Mouse (Mus musculus): Measurements from ENCODE around the gene Pnldc1. TPM values are rescaled to one million over a fixed set of nuclear protein-coding genes. Genes with fewer than 3 reads are reported as not detected.

Gene Pnldc1
- polyA plus RNA-seq, 1 experiment from 2014 or later, result 1.9 TPM

DNA sequence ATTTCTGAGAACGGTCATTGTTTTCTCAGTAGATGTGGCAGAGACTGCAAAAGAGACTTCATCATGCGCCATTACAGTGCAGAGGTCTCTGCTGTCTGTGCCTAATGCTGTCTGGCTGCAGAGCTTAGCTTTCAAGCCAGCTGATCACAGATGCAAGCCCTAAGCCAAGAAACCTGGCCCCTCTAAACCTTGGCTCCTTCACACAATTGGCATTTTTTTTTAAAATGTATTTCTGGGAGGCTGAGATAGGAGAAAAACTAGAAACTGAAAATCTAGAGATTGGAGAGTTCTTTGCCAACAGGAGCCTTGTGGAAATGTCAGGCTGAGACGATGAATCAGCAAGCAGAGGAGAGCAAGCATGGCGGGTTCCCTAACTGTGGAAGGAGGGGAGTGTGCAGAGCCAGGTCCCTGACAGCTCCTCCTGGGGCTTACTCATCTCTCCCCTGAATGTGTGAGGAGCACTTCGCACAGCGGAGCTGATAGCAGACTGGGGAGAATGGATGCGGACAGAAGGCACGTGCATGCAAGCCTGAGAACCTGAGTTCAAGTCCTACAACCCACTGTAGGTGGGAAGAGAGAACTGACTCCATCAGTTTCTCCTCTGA is 60.1 kb downstream of the Pnldc1 start:
- Histone ChIP-seq H3K4me1 (replicated peaks) (no peaks in the 10 kb centered on the region), H3K27me3 (no peaks in the 10 kb centered on the region), H3K4me2 (no peak overlapping the region), H3K27ac (replicated peaks) (no peak overlapping the region), H3K36me3 (no peaks in the 10 kb centered on the region), H3K9me3 (no peaks in the 10 kb centered on the region), H3K4me3 (no peak overlapping the region), H3K9ac (no peak overlapping the region)
- ATAC-seq (ENCODE audit: low read depth), result no peak
- 87% methylated on average over 8 of the region's 8 CpGs for WGBS

DNA sequence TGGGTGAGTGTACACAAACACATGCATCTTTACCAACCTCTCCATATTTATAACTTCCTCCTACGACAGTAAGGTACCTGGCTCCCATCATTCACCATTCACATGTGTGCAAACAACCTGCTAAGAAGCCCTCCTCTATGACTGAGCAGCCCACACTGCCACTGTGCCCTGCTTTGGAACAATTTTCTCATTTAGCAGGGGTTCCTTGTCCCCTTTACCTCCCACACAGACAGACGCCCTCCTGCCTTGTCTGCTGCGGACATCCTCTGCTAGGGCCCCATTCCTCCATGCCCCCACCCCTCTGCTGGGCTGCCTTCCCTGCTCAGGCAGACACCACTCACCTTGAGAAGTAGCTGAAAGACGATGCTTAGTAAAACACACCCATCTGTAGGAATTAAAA is 62.3 kb downstream of the Pnldc1 start:
- no peaks in the 10 kb centered on the region for H3K9me3 ChIP-seq
- no peaks in the 10 kb centered on the region for H3K4me1 ChIP-seq (replicated peaks)
- no peak overlapping the region for H3K4me3 ChIP-seq
- no peak overlapping the region for H3K27ac ChIP-seq (replicated peaks)
- no peaks in the 10 kb centered on the region for H3K27me3 ChIP-seq
- ATAC-seq (ENCODE audit: low read depth), result no peak
- H3K36me3 ChIP-seq, result no peaks in the 10 kb centered on the region
- H3K9ac ChIP-seq, result no peak overlapping the region
- H3K4me2 ChIP-seq, result no peak overlapping the region
- WGBS, result 74% methylated on average over 4 of the region's 4 CpGs

DNA sequence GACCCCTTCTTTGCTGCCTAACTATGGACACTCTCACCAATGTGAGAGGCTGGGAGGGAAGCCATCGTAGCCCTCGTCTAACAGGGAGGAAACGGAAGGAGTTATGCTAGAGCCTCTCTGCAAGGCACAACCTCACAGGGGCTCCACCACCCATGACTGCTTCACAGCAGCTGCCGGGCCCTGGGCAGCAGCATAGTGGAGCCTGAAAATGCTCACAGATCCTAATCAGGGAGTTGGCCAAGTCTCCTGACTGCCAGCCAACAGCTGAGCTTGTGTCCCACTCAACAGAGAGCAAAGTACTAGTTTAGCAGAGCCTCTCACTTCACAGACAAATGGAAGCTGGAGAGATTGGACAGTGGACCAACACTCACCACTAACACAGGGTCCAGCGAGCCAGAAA is 63.6 kb downstream of the Pnldc1 start:
- Histone ChIP-seq H3K36me3 (no peaks in the 10 kb centered on the region), H3K4me1 (replicated peaks) (no peaks in the 10 kb centered on the region), H3K4me2 (no peak overlapping the region), H3K27me3 (no peaks in the 10 kb centered on the region), H3K9me3 (no peaks in the 10 kb centered on the region), H3K4me3 (no peak overlapping the region), H3K27ac (replicated peaks) (no peak overlapping the region), H3K9ac (no peak overlapping the region)
- 85% methylated on average over 5 of the region's 5 CpGs for WGBS
- ATAC-seq (ENCODE audit: low read depth), result no peak

DNA sequence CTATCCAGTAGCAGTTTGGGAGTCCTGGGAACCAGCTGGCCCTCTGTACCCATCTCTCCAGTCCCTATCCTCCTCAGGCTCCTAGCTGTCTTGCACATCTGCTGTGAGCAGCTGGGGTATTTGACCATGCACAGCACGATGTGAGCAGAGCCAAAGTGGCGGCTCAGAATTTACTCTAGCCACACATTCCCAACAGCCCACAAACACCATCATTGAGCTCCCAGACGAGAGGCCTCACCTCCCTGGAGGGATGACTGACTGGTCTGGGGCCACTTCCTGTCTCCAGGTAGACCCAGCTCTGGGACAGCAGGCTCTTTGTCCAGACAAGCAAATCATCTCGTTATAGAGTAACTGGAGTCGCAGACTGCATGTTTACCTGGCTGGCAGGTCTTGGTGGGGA is 64.2 kb downstream of the Pnldc1 start:
- Histone ChIP-seq H3K27ac (replicated peaks) (no peak overlapping the region), H3K36me3 (no peaks in the 10 kb centered on the region), H3K4me1 (replicated peaks) (no peaks in the 10 kb centered on the region), H3K9me3 (no peaks in the 10 kb centered on the region), H3K4me3 (no peak overlapping the region), H3K4me2 (no peak overlapping the region), H3K27me3 (no peaks in the 10 kb centered on the region), H3K9ac (no peak overlapping the region)
- 57% methylated on average over 5 of the region's 5 CpGs for WGBS
- no peak for ATAC-seq (ENCODE audit: low read depth)

DNA sequence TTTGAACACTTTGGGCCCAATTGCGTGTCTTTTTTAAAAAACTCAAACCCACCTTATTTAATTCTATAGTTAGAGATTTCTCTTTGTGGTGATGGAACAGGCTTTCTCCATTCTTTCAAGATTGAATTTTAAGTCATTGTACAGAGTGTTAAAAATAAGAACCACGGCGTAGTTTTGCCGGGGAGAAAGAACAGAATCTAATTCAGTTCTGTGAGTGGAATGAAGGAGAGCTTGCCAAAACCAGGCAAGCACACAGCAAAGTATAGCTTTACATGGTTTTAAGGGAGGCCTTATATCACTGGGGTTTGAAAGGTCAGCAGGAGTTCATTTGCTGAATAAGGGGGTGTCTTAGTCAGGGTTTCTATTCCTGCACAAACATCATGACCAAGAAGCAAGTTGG is 65.5 kb downstream of the Pnldc1 start:
- H3K27me3 ChIP-seq, result no peaks in the 10 kb centered on the region
- ATAC-seq (ENCODE audit: low read depth), result no peak
- WGBS, result 88% methylated on average over 4 of the region's 4 CpGs

DNA sequence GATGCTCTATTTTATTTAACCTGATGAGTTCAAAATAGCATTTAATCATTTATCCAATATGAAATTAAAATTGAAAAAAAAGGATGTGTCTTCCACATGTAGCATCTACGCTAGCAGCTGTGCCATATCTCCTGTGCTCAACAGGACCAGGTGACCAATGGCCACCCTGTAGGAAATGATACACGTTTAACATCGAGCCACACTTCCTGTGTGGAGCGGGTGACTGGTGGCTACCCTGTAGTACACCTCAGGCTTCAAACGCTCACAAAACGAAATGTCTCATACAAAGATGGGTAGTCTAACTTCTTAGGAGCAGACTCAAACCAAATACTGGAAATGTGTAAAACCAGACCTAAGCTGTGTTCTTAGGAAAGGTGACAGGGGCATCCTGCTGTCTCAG is 66.2 kb downstream of the Pnldc1 start:
- H3K4me2 ChIP-seq, result no peak overlapping the region
- H3K27me3 ChIP-seq, result no peaks in the 10 kb centered on the region
- no peak overlapping the region for H3K27ac ChIP-seq (replicated peaks)
- no peaks in the 10 kb centered on the region for H3K36me3 ChIP-seq
- H3K4me3 ChIP-seq, result no peak overlapping the region
- H3K4me1 ChIP-seq (replicated peaks), result 0 out of 2 replicates have a peak, but pooled peaks cover 6% of the 10 kb centered on the region
- no peaks in the 10 kb centered on the region for H3K9me3 ChIP-seq
- ATAC-seq (ENCODE audit: low read depth), result no peak
- no peak overlapping the region for H3K9ac ChIP-seq
- WGBS, result 81% methylated on average over 6 of the region's 6 CpGs

More for the DNA sequence above, 65.5 kb downstream of the Pnldc1 start:
- H3K36me3 ChIP-seq, result no peaks in the 10 kb centered on the region
- H3K9me3 ChIP-seq, result no peaks in the 10 kb centered on the region
- H3K9ac ChIP-seq, result no peak overlapping the region
- no peak overlapping the region for H3K4me3 ChIP-seq
- H3K4me1 ChIP-seq (replicated peaks), result 0 out of 2 replicates have a peak, but pooled peaks cover 4% of the 10 kb centered on the region
- no peak overlapping the region for H3K27ac ChIP-seq (replicated peaks)
- H3K4me2 ChIP-seq, result no peak overlapping the region

DNA sequence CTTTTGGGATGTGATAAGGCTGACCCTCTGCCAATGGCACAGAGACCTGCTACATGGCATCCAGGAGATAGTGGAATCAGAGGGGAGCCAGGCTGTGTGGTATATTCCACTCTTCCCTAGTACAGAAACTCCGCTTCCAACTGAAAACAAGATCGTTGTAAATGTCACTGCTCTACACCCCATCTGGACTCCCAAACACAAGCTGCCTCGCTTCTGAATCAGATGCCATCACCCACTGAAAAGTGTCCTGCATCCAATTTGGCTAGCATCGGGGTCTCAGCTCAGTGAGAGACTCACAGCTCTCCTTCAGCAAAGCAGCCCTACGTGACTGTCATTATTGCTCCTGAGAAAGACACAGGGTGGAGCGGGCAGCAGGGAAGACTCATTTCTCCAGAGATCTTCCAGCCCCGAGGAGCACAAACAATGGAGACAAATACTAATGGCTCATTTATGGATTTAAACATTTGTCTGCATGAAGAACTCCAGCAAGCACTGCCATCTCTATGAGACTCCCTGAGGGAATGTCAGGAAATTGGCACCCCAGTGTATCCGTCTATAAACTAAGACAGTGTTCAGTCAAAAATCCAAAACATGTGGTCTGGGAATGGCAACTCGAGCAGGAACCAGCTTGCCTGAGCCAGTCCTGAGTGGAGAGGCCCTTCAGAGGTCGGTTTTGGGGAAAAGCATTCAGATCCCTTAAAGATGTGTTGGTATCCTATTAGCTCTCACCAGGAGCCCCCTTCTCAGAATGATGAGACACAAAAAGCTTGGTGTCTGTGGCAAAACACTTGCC is 70.4 kb downstream of the Pnldc1 start:
- 67% methylated on average over 10 of the region's 10 CpGs for WGBS
- no peak for ATAC-seq (ENCODE audit: low read depth)
- no peak overlapping the region for H3K4me3 ChIP-seq

More for the DNA sequence above, 70.4 kb downstream of the Pnldc1 start:
- H3K27ac ChIP-seq (replicated peaks), result no peak overlapping the region; the same call in 1 of the 2 replicates
- no peak overlapping the region for H3K4me2 ChIP-seq
- H3K36me3 ChIP-seq, result no peaks in the 10 kb centered on the region
- 0 out of 2 replicates have a peak, but pooled peaks cover 6% of the 10 kb centered on the region for H3K4me1 ChIP-seq (replicated peaks)
- no peaks in the 10 kb centered on the region for H3K9me3 ChIP-seq
- no peaks in the 10 kb centered on the region for H3K27me3 ChIP-seq
- no peak overlapping the region for H3K9ac ChIP-seq

Small RNA genes within 50 kb of the gene (microRNA-seq; reads per million reads assigned to microRNA genes)
- not detected for gene Gm24085

Other genes with a start within 250 kb of the Pnldc1 start
- gene Slc22a1, start 234.4 kb downstream of the Pnldc1 start, polyA plus RNA-seq (2015; fragmentation: Nextera tagmentation; extraction: Ambion mirVana), result not detected in 2 replicates
- 11.5 and 13.4 TPM in 2 replicates for gene Igf2r, start 140.6 kb downstream of the Pnldc1 start, polyA plus RNA-seq (2015; fragmentation: Nextera tagmentation; extraction: Ambion mirVana)
- 0.14 TPM in 1 of 2 replicates, not detected in the other for gene Mas1, start 42.1 kb downstream of the Pnldc1 start, polyA plus RNA-seq (2015; fragmentation: Nextera tagmentation; extraction: Ambion mirVana)
- gene Mrgprh, start 34.2 kb downstream of the Pnldc1 start, polyA plus RNA-seq (2015; fragmentation: Nextera tagmentation; extraction: Ambion mirVana), result not detected in 2 replicates
- 410 and 432 TPM in 2 replicates for gene Tcp1, start 5.5 kb upstream of the Pnldc1 start, polyA plus RNA-seq (2015; fragmentation: Nextera tagmentation; extraction: Ambion mirVana)
- 134 and 144 TPM in 2 replicates for gene Mrpl18, start 6.1 kb upstream of the Pnldc1 start, polyA plus RNA-seq (2015; fragmentation: Nextera tagmentation; extraction: Ambion mirVana)
- gene Acat3, start 30.4 kb upstream of the Pnldc1 start, polyA plus RNA-seq (2015; fragmentation: Nextera tagmentation; extraction: Ambion mirVana), result 0.39 and 1.1 TPM in 2 replicates
- 306 and 330 TPM in 2 replicates for gene Acat2, start 50.5 kb upstream of the Pnldc1 start, polyA plus RNA-seq (2015; fragmentation: Nextera tagmentation; extraction: Ambion mirVana)
- 136 and 148 TPM in 2 replicates for gene Wtap, start 83.9 kb upstream of the Pnldc1 start, polyA plus RNA-seq (2015; fragmentation: Nextera tagmentation; extraction: Ambion mirVana)
- gene Sod2, start 96.6 kb upstream of the Pnldc1 start, polyA plus RNA-seq (2015; fragmentation: Nextera tagmentation; extraction: Ambion mirVana), result 116 and 132 TPM in 2 replicates
- gene Gpr31b, start 142.1 kb upstream of the Pnldc1 start, polyA plus RNA-seq (2015; fragmentation: Nextera tagmentation; extraction: Ambion mirVana), result not detected in 2 replicates
- gene Tcp10b, start 150.9 kb upstream of the Pnldc1 start, polyA plus RNA-seq (2015; fragmentation: Nextera tagmentation; extraction: Ambion mirVana), result 0.33 TPM in 1 of 2 replicates, not detected in the other
- not detected in 2 replicates for gene Unc93a, start 221.6 kb upstream of the Pnldc1 start, polyA plus RNA-seq (2015; fragmentation: Nextera tagmentation; extraction: Ambion mirVana)

Data from neural tube, embryonic 13.5 days (tissue).